Mouse (Mus musculus) stomach, adult 2 months (tissue): Measurements from ENCODE around the gene Hbp1. TPM values are rescaled to one million over a fixed set of nuclear protein-coding genes. Genes with fewer than 3 reads are reported as not detected.

ENCODE experiments used
- polyA plus RNA-seq: library from polyadenylated mRNA; depleted of rRNA; stranded (reverse); fragments of >200 nt; gene quantifications from 2 replicates; pipeline ENCODE4 v1.2.3, GENCODE M21; 2012; rRNA removed

Gene Hbp1
- 22.1 and 23.8 TPM in 2 replicates for polyA plus RNA-seq

GRCm38 (mm10) chr12:31949759-31950658 is at the start of gene Hbp1:
Hbp1 (minus strand) TSS chr12:31950535.

Other genes starting within 250 kb of the Hbp1 start
- 0.14 TPM in 1 of 2 replicates, not detected in the other for gene Gpr22, start 236.6 kb downstream of the Hbp1 start, polyA plus RNA-seq
- 3.2 and 4.5 TPM in 2 replicates for gene Prkar2b, start 110.8 kb upstream of the Hbp1 start, polyA plus RNA-seq